Mouse (Mus musculus) liver, embryonic 16.5 days (tissue): ENCODE measurements around the gene Ache. TPM values are rescaled to one million over a fixed set of nuclear protein-coding genes. Genes with fewer than 3 reads are reported as not detected.

Source experiments
- ATAC-seq: fragments of 200-750 bp; cut with Nextera tagmentation; 2 replicates; pipeline ENCODE4 v1.8.0; 2017; ENCODE audit warnings: low read depth, mild to moderate bottlenecking, moderate number of reproducible peaks, moderate library complexity
- H3K27ac ChIP-seq: fragments of 300-500 bp; sonication (generic); 2 replicates; pipeline ENCODE4 v1.5.1; 2014; ENCODE audit warnings: mild to moderate bottlenecking, low read length
- H3K27me3 ChIP-seq: fragments of 300-500 bp; sonication (generic); 2 replicates; pipeline ENCODE4 v1.6.1; 2014; ENCODE audit warnings: low read depth, low read length, mixed read lengths; ENCODE audit not compliant: control insufficient read depth, insufficient read depth
- H3K36me3 ChIP-seq: fragments of 300-500 bp; sonication (generic); 2 replicates; pipeline ENCODE4 v1.6.1; 2014; ENCODE audit warnings: mild to moderate bottlenecking; ENCODE audit not compliant: control insufficient read depth, insufficient read depth
- H3K4me1 ChIP-seq: fragments of 300-500 bp; sonication (generic); 2 replicates; pipeline ENCODE4 v1.6.1; 2014; ENCODE audit warnings: low read depth, low read length, mixed read lengths; ENCODE audit not compliant: control insufficient read depth
- H3K4me2 ChIP-seq: fragments of 300-500 bp; sonication (generic); 2 replicates; pipeline ENCODE4 v1.6.1; 2014; ENCODE audit warnings: low read depth, low read length, mixed read lengths
- H3K4me3 ChIP-seq: fragments of 300-500 bp; sonication (generic); 2 replicates; pipeline ENCODE4 v1.5.1; 2014; ENCODE audit warnings: low read depth, mild to moderate bottlenecking, low read length
- H3K9ac ChIP-seq: fragments of 300-500 bp; sonication (generic); 2 replicates; pipeline ENCODE4 v1.6.1; 2014; ENCODE audit warnings: low read depth, low read length
- H3K9me3 ChIP-seq: fragments of 300-500 bp; sonication (generic); replicated peaks from 2 replicates; pipeline ENCODE4 v1.6.1; 2016; ENCODE audit warnings: low read length; ENCODE audit not compliant: control insufficient read depth
- WGBS: fragments of 180-500 bp; shearing (Covaris S2); extraction: QIAGEN DNeasy Blood & Tissue Kit; methylation state at CpG from one replicate; pipeline ENCODE4 v1.1.7; 2014; ENCODE audit not compliant: insufficient replicate concordance; 5-methylcytosine and 5-hydroxymethylcytosine counted together
- polyA plus RNA-seq: library from polyadenylated mRNA; unstranded; fragments of >200 nt; fragmentation: Nextera tagmentation; extraction: Ambion mirVana; gene quantifications from 2 replicates; pipeline ENCODE4 v1.2.1, GENCODE M21; 2015

Ache gene
- polyA plus RNA-seq, 1 experiment from 2014 or later: 18.6 TPM

DNA sequence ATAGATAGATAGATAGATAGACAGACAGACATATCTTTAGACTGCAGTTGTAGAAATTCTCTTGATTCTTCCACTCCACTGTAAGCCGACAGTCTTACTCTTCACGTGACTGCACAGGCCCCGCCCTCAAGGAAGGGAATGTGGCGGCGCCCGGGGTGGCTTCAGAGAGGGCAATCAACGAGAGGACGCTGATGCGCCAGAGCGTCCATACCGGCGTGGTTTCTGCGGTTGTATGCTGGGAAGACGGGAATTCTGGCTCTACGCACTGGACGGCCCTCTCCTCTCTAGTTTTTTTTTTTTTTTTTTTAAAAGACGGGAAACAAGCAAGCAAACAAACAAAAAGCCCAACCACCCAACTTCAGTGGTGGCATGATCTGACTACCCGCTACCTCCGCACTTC, 50.9 kb downstream of the Ache start:
- no peaks in the 10 kb centered on the region for H3K9me3 ChIP-seq
- peak overlapping the region; percentile 55 for H3K4me3 ChIP-seq
- H3K4me1 ChIP-seq: peaks cover 20% of the 10 kb centered on the region
- H3K27ac ChIP-seq: peak overlapping the region; percentile 43; the same call in 1 of the 2 replicates
- H3K36me3 ChIP-seq: no peaks in the 10 kb centered on the region
- H3K4me2 ChIP-seq: peak overlapping the region; percentile 74
- 0% methylated on average over 19 of the region's 19 CpGs for WGBS
- H3K9ac ChIP-seq: peak overlapping the region; percentile 53; the same call in 1 of the 2 replicates
- no peaks in the 10 kb centered on the region for H3K27me3 ChIP-seq
- peak; percentile 67 for ATAC-seq

DNA sequence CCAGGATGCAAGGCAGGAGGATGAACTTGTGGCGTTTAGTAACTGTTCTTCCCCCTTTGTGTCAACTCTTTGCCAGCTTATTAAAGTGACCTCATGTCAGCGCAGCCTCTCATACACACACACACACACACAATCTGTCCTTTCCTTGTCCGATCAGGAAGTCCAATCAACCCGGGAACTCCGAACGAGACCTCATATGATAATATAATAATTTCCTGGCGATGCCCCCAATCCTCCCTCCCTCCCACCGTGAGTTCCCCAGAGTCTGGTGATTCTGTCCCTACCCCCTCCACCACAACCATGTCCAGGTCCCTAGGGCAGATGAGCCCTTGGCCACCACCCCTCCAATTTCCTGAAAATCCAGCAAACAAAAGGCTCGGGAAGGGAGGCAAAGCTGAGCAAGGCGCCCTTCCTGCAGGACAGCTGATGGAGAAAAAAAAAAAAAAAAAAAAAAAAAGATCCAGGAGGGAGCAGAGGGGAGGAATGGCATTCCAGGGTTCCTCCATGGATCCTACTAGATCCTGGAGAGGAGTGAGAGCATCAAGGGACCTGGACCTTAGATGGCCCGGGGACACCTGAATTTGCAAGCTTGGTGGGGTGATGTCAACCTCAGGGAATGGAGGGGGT, 51.5 kb downstream of the Ache start:
- no peaks in the 10 kb centered on the region for H3K36me3 ChIP-seq
- no peaks in the 10 kb centered on the region for H3K9me3 ChIP-seq
- H3K27ac ChIP-seq: peak overlapping the region; percentile 43; the same call in 1 of the 2 replicates
- H3K4me3 ChIP-seq: peak overlapping the region; percentile 55
- no peaks in the 10 kb centered on the region for H3K27me3 ChIP-seq
- ATAC-seq: peak; percentile 33
- H3K4me1 ChIP-seq: peaks cover 15% of the 10 kb centered on the region
- 2% methylated on average over 11 of the region's 11 CpGs for WGBS
- peak overlapping the region; percentile 74 for H3K4me2 ChIP-seq
- H3K9ac ChIP-seq: peak overlapping the region; percentile 53; the same call in 1 of the 2 replicates

DNA sequence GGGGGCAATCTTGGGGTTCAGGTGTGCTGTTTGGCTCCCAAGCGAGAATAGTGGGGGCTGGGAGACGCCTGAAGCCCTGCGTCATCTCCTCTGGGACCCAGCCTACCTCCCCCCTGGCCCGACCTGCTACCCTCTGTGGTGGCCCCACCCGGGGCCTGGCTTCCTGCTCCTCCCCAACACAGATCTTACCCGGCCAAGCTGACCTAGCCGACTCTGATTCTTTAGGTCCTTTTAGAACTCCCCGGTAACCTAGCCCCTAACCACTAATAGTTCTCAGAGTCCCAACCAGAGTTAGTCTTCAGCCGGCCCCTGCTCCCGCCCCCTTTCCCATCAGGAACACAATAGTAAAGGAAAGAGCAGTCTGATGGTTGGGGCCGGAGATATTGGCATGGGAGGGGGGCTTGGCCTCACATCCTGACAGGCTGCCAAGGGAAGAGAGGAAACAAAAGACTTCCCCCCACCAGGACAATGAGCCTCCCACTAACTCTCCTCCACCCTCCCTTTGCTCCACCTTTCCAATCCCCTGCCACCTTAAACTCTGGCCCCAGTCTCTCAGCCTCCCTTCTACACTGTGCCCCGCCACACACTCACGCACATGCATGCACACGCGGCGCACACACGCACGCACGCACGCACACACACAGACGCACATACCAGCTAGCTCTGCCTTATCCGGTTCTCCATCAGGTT, 52.1 kb downstream of the Ache start:
- peaks cover 9% of the 10 kb centered on the region for H3K4me1 ChIP-seq
- no peaks in the 10 kb centered on the region for H3K27me3 ChIP-seq
- no peak overlapping the region; the same call in 1 of the 2 replicates for H3K4me3 ChIP-seq
- no peak overlapping the region for H3K27ac ChIP-seq
- H3K9ac ChIP-seq: 0 out of 2 replicates have a peak overlapping the region, but pooled peaks have one; percentile 3
- WGBS: 19% methylated on average over 20 of the region's 22 CpGs
- peak overlapping the region; percentile 74; the same call in 1 of the 2 replicates for H3K4me2 ChIP-seq
- H3K9me3 ChIP-seq: no peaks in the 10 kb centered on the region
- H3K36me3 ChIP-seq: no peaks in the 10 kb centered on the region
- peak; percentile 28 for ATAC-seq

DNA sequence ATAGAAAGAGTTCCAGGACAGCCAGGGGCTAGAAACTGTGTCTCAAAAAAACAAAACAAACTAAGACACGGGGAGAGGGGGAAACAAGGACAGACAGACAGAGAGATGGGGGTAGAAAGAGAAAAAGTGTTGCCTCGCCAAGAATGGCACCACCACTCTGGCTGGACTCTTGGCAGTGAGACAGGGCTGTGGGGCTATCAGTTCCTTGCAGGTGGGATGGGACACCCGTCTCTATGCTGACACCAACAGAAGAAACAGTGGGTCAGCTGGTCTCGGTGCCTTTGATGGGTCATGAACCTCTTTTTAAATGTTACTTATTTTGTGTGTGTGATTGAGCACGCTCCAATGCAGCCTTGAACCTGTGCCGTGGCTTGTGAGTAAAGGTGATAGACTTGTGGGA, 52.9 kb downstream of the Ache start:
- Histone ChIP-seq H3K4me1 (peaks cover 10% of the 10 kb centered on the region), H3K27me3 (no peaks in the 10 kb centered on the region), H3K9ac (no peak overlapping the region), H3K4me2 (no peak overlapping the region), H3K27ac (no peak overlapping the region), H3K9me3 (no peaks in the 10 kb centered on the region), H3K4me3 (no peak overlapping the region), H3K36me3 (no peaks in the 10 kb centered on the region)
- ATAC-seq: no peak
- WGBS: 51% methylated on average over 6 of the region's 6 CpGs

DNA sequence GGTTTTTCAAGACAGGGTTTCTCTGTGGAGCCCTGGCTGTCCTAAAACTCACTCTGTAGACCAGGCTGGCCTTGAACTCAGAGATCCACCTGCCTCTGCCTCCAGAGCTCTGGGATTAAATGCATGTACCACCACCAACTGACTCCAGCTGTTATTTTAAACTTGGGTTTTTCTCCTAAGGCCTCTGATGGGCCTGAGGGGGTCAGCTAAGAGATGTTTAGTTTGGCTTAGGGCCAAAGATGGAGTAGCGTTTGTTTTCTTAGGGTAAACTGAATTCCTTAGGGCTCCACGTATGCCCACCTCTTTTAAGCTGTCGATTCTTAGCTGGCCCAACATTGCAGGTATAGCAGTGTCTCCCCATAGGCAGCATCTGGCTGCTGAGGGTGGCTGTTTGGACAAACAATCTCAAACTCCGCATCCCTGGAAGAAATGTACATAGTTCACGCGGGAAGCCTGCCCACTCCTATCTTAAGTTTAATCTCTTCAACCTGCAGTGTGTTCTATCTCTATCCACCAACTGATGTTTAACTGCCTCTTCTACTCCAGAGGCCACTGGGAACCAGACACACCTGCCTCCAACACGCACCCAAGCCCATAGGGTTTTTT, 55.2 kb downstream of the Ache start:
- WGBS: 60% methylated on average over 7 of the region's 7 CpGs
- H3K27ac ChIP-seq: no peak overlapping the region
- no peak for ATAC-seq
- no peaks in the 10 kb centered on the region for H3K36me3 ChIP-seq
- no peak overlapping the region for H3K4me2 ChIP-seq
- no peak overlapping the region for H3K4me3 ChIP-seq
- H3K9me3 ChIP-seq: no peaks in the 10 kb centered on the region
- H3K9ac ChIP-seq: no peak overlapping the region
- H3K4me1 ChIP-seq: peaks cover 11% of the 10 kb centered on the region
- H3K27me3 ChIP-seq: peaks cover 3% of the 10 kb centered on the region; the same call in 1 of the 2 replicates

DNA sequence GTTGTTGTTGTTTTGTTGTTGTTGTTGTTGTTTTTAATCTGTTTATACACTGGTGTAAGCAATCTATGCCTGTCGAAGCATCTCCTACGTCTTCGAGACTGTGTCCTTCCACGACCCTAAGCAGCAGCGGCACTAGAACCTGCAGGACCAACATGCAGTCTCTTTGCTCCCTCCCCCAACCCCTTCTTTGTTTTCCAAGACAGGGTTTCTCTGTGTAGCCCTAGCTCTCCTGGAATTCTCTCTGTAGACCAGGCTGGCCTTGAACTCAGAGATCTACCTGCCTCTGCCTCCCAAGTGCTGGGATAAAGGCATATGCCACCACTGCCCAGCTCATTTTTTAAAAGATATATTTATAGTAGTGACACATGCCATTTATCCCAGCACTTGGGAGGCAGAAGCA, 56.1 kb downstream of the Ache start:
- Histone ChIP-seq H3K36me3 (no peaks in the 10 kb centered on the region), H3K4me1 (peaks cover 10% of the 10 kb centered on the region), H3K9ac (no peak overlapping the region), H3K9me3 (no peaks in the 10 kb centered on the region), H3K4me3 (no peak overlapping the region), H3K27me3 (peaks cover 12% of the 10 kb centered on the region), H3K4me2 (no peak overlapping the region), H3K27ac (no peak overlapping the region)
- ATAC-seq: no peak
- WGBS: 74% methylated on average over 5 of the region's 5 CpGs

DNA sequence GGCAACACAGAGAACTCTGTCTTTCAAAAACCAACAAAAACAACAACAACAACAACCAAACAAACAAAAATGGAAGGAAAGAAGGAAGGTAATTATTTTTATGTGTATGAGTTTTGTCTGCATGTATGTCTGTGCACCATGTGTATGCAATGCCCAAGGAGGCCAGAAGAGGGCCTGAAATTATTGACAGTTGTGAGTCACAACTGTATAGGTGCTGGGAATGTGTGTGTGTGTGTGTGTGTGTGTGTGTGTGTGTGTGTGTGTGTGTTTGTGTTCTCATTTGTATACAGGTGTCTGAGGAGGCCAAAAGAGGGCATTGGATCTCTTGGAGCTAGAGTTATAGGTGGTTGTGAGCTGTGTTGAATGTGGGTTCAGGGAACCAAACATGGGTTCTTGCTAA, 56.5 kb downstream of the Ache start:
- Histone ChIP-seq H3K4me1 (peaks cover 10% of the 10 kb centered on the region), H3K36me3 (no peaks in the 10 kb centered on the region), H3K4me3 (no peak overlapping the region), H3K9ac (no peak overlapping the region), H3K9me3 (no peaks in the 10 kb centered on the region), H3K4me2 (no peak overlapping the region), H3K27ac (no peak overlapping the region), H3K27me3 (peaks cover 16% of the 10 kb centered on the region)
- no peak for ATAC-seq
